Mouse (Mus musculus): ENCODE measurements around the gene Gm6169. TPM values are rescaled to one million over a fixed set of nuclear protein-coding genes. Genes with fewer than 3 reads are reported as not detected.

The Gm6169 gene
- polyA plus RNA-seq, 2 experiments, result 0.33 to 0.81 TPM

- H3K9ac ChIP-seq (replicated peaks), result no peak overlapping the region
- H3K9me3 ChIP-seq (ENCODE audit: control insufficient read depth, low read length), result no peaks in the 10 kb centered on the region
- WGBS (ENCODE audit: insufficient replicate concordance), result 76% methylated on average over 7 of the region's 7 CpGs
- H3K4me2 ChIP-seq (ENCODE audit: low read depth), result no peak overlapping the region
- H3K4me1 ChIP-seq (replicated peaks; ENCODE audit: control insufficient read depth in 2 of 2, insufficient read depth in 2 of 2, low read length in 1 of 2), result no peaks in the 10 kb centered on the region
- no peak for ATAC-seq (ENCODE audit: insufficient read depth)
- no peak for DNase-seq (ENCODE audit: low read depth in 3 of 3, low spot score in 3 of 3)
- no peak overlapping the region for H3K4me3 ChIP-seq (ENCODE audit: insufficient read depth in 1 of 2, low read depth in 2 of 2, low read length in 2 of 2)
- H3K36me3 ChIP-seq (replicated peaks; ENCODE audit: control insufficient read depth, insufficient read depth, low read depth), result no peaks in the 10 kb centered on the region
- TF ChIP-seq CTCF (IDR thresholded peaks at IDR 0.05; ENCODE audit: low read depth) (no peak), EP300 (IDR thresholded peaks at IDR 0.05; ENCODE audit: low read depth) (no peak)
- no peak overlapping the region for H3K27ac ChIP-seq
- H3K27me3 ChIP-seq (ENCODE audit: control insufficient read depth, insufficient read depth, low read length), result no peaks in the 10 kb centered on the region
These were observed 6.0 kb upstream of the Gm6169 start for GRCm38 (mm10) chr13:97104996-97105395.

- no peak overlapping the region for H3K4me3 ChIP-seq (ENCODE audit: insufficient read depth in 1 of 2, low read depth in 2 of 2, low read length in 2 of 2)
- 68% methylated on average over 4 of the region's 4 CpGs for WGBS (ENCODE audit: insufficient replicate concordance)
- no peaks in the 10 kb centered on the region for H3K36me3 ChIP-seq (replicated peaks; ENCODE audit: control insufficient read depth, insufficient read depth, low read depth)
- H3K9me3 ChIP-seq (ENCODE audit: control insufficient read depth, low read length), result no peaks in the 10 kb centered on the region
- no peak for DNase-seq (ENCODE audit: low read depth in 3 of 3, low spot score in 3 of 3)
- H3K4me1 ChIP-seq (replicated peaks; ENCODE audit: control insufficient read depth in 2 of 2, insufficient read depth in 2 of 2, low read length in 1 of 2), result no peaks in the 10 kb centered on the region
- TF ChIP-seq CTCF (IDR thresholded peaks at IDR 0.05; ENCODE audit: low read depth) (no peak), EP300 (IDR thresholded peaks at IDR 0.05; ENCODE audit: low read depth) (no peak)
- no peak overlapping the region for H3K4me2 ChIP-seq (ENCODE audit: low read depth)
- H3K9ac ChIP-seq (replicated peaks), result no peak overlapping the region
- no peaks in the 10 kb centered on the region for H3K27me3 ChIP-seq (ENCODE audit: control insufficient read depth, insufficient read depth, low read length)
- H3K27ac ChIP-seq, result no peak overlapping the region
- no peak for ATAC-seq (ENCODE audit: insufficient read depth)
These were observed 3.3 kb downstream of the Gm6169 start for GRCm38 (mm10) chr13:97095726-97096125.

- no peak for ATAC-seq (ENCODE audit: insufficient read depth)
- no peak overlapping the region for H3K4me3 ChIP-seq (ENCODE audit: insufficient read depth in 1 of 2, low read depth in 2 of 2, low read length in 2 of 2)
These were observed 10.9 kb downstream of the Gm6169 start for GRCm38 (mm10) chr13:97088183-97088582.

DNA sequence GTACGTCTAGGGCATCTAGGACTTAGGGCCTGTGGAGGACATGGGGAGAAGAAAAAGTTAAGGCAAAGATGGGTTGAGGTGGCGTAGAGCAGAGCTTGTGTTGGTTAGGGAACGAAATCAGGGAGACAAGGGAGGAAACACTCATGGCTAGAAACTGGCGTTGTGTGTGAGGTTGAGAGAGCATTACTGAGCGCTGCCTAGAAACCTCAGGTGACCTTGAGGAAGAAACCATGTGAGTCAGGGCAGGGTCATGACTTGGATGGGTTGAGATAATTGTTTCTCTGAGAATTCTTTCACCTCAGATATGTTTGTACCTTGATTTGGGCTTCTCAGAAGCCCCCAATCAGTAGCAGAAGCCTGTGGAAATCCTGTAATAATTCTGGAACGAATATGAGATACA lies 11.6 kb downstream of the Gm6169 start:
- WGBS (ENCODE audit: insufficient replicate concordance), result 81% methylated on average over 6 of the region's 6 CpGs
- no peak overlapping the region; the same call in 1 of the 2 replicates for H3K27ac ChIP-seq
- H3K4me2 ChIP-seq (ENCODE audit: low read depth), result no peak overlapping the region
- H3K36me3 ChIP-seq (replicated peaks; ENCODE audit: control insufficient read depth, insufficient read depth, low read depth), result no peaks in the 10 kb centered on the region
- no peaks in the 10 kb centered on the region for H3K27me3 ChIP-seq (ENCODE audit: control insufficient read depth, insufficient read depth, low read length)
- H3K4me1 ChIP-seq (replicated peaks; ENCODE audit: control insufficient read depth in 2 of 2, insufficient read depth in 2 of 2, low read length in 1 of 2), result peaks cover 13 to 15% of the 10 kb centered on the region in 2 experiments
- ATAC-seq (ENCODE audit: insufficient read depth) (no peak), DNase-seq (ENCODE audit: low read depth in 3 of 3, low spot score in 3 of 3) (no peak)
- no peak overlapping the region for H3K4me3 ChIP-seq (ENCODE audit: insufficient read depth in 1 of 2, low read depth in 2 of 2, low read length in 2 of 2)
- TF ChIP-seq CTCF (IDR thresholded peaks at IDR 0.05; ENCODE audit: low read depth) (no peak), EP300 (IDR thresholded peaks at IDR 0.05; ENCODE audit: low read depth) (no peak)
- no peaks in the 10 kb centered on the region for H3K9me3 ChIP-seq (ENCODE audit: control insufficient read depth, low read length)
- H3K9ac ChIP-seq (replicated peaks), result no peak overlapping the region

More at GRCm38 (mm10) chr13:97088183-97088582, 10.9 kb downstream of the Gm6169 start:
- no peak for TF ChIP-seq CTCF (IDR thresholded peaks at IDR 0.05; ENCODE audit: low read depth)
- no peak for TF ChIP-seq EP300 (IDR thresholded peaks at IDR 0.05; ENCODE audit: low read depth)
- H3K36me3 ChIP-seq (replicated peaks; ENCODE audit: control insufficient read depth, insufficient read depth, low read depth), result no peaks in the 10 kb centered on the region
- no peak overlapping the region for H3K27ac ChIP-seq
- WGBS (ENCODE audit: insufficient replicate concordance), result 75% methylated on average over 3 of the region's 3 CpGs
- peaks cover 8 to 9% of the 10 kb centered on the region in 2 experiments; a peak in 3 of 4 replicates for H3K4me1 ChIP-seq (replicated peaks; ENCODE audit: control insufficient read depth in 2 of 2, insufficient read depth in 2 of 2, low read length in 1 of 2)
- H3K4me2 ChIP-seq (ENCODE audit: low read depth), result no peak overlapping the region
- H3K9ac ChIP-seq (replicated peaks), result no peak overlapping the region
- H3K9me3 ChIP-seq (ENCODE audit: control insufficient read depth, low read length), result no peaks in the 10 kb centered on the region
- no peaks in the 10 kb centered on the region for H3K27me3 ChIP-seq (ENCODE audit: control insufficient read depth, insufficient read depth, low read length)
- DNase-seq (ENCODE audit: low read depth in 3 of 3, low spot score in 3 of 3), result no peak

DNA sequence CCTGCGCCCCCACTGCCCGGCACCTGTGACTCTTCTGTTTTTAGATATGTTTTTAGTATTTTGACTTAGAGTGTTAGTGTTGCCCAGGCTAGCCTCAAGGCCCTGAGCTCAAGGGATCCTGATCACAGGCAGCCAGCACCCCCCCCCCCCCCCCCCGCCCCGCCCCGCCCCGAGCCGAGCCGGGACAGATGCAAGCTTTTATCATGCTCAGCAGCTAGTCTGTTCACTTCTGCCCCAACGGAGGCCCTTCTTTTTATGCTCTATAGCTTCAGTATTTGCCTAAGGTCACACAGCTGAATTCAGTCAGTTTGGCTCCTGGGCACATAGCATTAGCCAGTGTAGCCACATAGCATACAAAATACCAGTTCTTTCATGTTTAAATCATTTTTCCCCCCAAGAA lies 12.7 kb downstream of the Gm6169 start:
- no peaks in the 10 kb centered on the region for H3K36me3 ChIP-seq (replicated peaks; ENCODE audit: control insufficient read depth, insufficient read depth, low read depth)
- no peak overlapping the region for H3K9ac ChIP-seq (replicated peaks)
- H3K4me2 ChIP-seq (ENCODE audit: low read depth), result peak overlapping the region; percentile 53
- DNase-seq (ENCODE audit: low read depth in 3 of 3, low spot score in 3 of 3), result no peak
- H3K27ac ChIP-seq, result peak overlapping the region; percentile 63
- H3K9me3 ChIP-seq (ENCODE audit: control insufficient read depth, low read length), result no peaks in the 10 kb centered on the region
- WGBS (ENCODE audit: insufficient replicate concordance), result 33% methylated on average over 7 of the region's 9 CpGs
- no peaks in the 10 kb centered on the region for H3K27me3 ChIP-seq (ENCODE audit: control insufficient read depth, insufficient read depth, low read length)
- H3K4me1 ChIP-seq (replicated peaks; ENCODE audit: control insufficient read depth in 2 of 2, insufficient read depth in 2 of 2, low read length in 1 of 2), result peaks cover 19 to 22% of the 10 kb centered on the region in 2 experiments
- TF ChIP-seq CTCF (IDR thresholded peaks at IDR 0.05; ENCODE audit: low read depth) (no peak), EP300 (IDR thresholded peaks at IDR 0.05; ENCODE audit: low read depth) (peak; percentile 11; the same call in 1 of the 2 replicates)
- H3K4me3 ChIP-seq (ENCODE audit: insufficient read depth in 1 of 2, low read depth in 2 of 2, low read length in 2 of 2), result no peak overlapping the region
- peak; percentile 86 for ATAC-seq (ENCODE audit: insufficient read depth)
